Mouse (Mus musculus) cortical plate, adult 2 months (tissue): ENCODE results near the gene Prkcq.

ENCODE experiments used
- CTCF ChIP-seq: fragments of 200-500 bp; IDR thresholded peaks from 2 replicates; pipeline ENCODE4 v1.5.1; 2011; ENCODE audit warnings: mild to moderate bottlenecking, control low read depth, low read length; ENCODE audit not compliant: insufficient read depth; ENCODE audit errors: extremely low read depth
- POLR2A ChIP-seq: fragments of 200-500 bp; IDR thresholded peaks from 2 replicates; pipeline ENCODE4 v1.6.1; 2011; ENCODE audit warnings: mild to moderate bottlenecking, low read length, control low read depth; ENCODE audit not compliant: insufficient read depth; ENCODE audit errors: extremely low read depth

DNA sequence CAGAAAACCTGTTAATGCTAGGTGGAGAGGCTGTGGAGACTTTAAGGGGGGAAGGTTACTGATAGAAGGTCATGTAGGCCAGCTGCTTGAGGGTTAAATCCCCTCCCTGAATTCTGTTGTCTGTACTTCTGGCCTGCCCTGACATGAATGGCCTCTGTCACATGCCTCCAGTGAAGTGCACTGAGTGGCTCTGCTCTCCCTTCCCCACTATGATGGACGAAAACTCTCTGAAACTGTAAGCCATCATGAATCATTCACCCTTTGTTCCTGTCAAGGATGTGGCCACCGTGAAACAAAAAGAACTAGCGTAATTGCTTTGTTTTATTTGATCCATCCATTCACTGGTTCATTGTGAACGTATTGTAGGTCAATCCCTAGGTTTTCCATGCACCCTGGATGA, 44.5 kb downstream of the Prkcq start:
- TF ChIP-seq POLR2A (no peak), CTCF (no peak)
